Mouse (Mus musculus) cortical plate, adult 2 months (tissue): Measurements from ENCODE around the gene Atp6v0a1.

Experiments
- CTCF ChIP-seq: fragments of 200-500 bp; IDR thresholded peaks from 2 replicates; pipeline ENCODE4 v1.5.1; 2011; ENCODE audit warnings: mild to moderate bottlenecking, control low read depth, low read length; ENCODE audit not compliant: insufficient read depth; ENCODE audit errors: extremely low read depth
- POLR2A ChIP-seq: fragments of 200-500 bp; IDR thresholded peaks from 2 replicates; pipeline ENCODE4 v1.6.1; 2011; ENCODE audit warnings: mild to moderate bottlenecking, low read length, control low read depth; ENCODE audit not compliant: insufficient read depth; ENCODE audit errors: extremely low read depth

- TF ChIP-seq CTCF: no peak
- TF ChIP-seq POLR2A: no peak
Observed at GRCm38 (mm10) chr11:100971455-100971854, 37.8 kb upstream of the Atp6v0a1 start.
